Mouse (Mus musculus): ENCODE measurements around the gene Prkcz. TPM values are rescaled to one million over a fixed set of nuclear protein-coding genes. Genes with fewer than 3 reads are reported as not detected.

Prkcz gene
- total RNA-seq, 2 experiments from 2014 or later: 0.87 to 1.2 TPM

- intact Hi-C loops (cut with DNase I): no loop called here
- no peak for DNase-seq
Measured at GRCm38 (mm10) chr4:155213052-155213751, 148.0 kb downstream of the Prkcz start.

Other genes starting within 250 kb of the Prkcz start
- gene Ski, start 138.8 kb downstream of the Prkcz start, total RNA-seq (2021): 10 to 100 TPM; 28.7 to 30.2 TPM
- gene Faap20, start 111.6 kb downstream of the Prkcz start, total RNA-seq (2021): 1 to 10 TPM; 3.1 to 4.7 TPM
- gene Gabrd, start 36.8 kb upstream of the Prkcz start, total RNA-seq (2021): under 1 TPM; 0.23 to 0.25 TPM
- under 1 TPM; 0.15 to 0.38 TPM for gene Cfap74, start 47.8 kb upstream of the Prkcz start, total RNA-seq (2021)
- 100 to 1,000 TPM; 245 to 257 TPM for gene Tmem52, start 107.8 kb upstream of the Prkcz start, total RNA-seq (2021)
- gene Gnb1, start 130.0 kb upstream of the Prkcz start, total RNA-seq (2021): 10 to 100 TPM; 55.4 to 63.3 TPM
- 10 to 100 TPM; 16.6 to 16.9 TPM for gene Nadk, start 201.0 kb upstream of the Prkcz start, total RNA-seq (2021)
- 1 to 10 TPM; 2.9 to 3.8 TPM for gene Slc35e2, start 240.1 kb upstream of the Prkcz start, total RNA-seq (2021)